Mouse (Mus musculus) embryo, embryonic 10.5 days (tissue): ENCODE measurements around the gene Il4i1.
"Not testable (repeated sequence)": the region's sequence is repeated elsewhere in the genome, so short reads cannot be mapped to it uniquely, and the experiment has no call there.

Experiments used
- DNase-seq: peaks from one replicate; pipeline ENCODE4 v3.0.0-alpha.2; 2015; ENCODE audit warnings: low spot score

Gene Il4i1

GRCm38 (mm10) chr7:44864595-44865542 is 48.7 kb downstream of the Il4i1 start:
- no peak for DNase-seq

GRCm38 (mm10) chr7:44866276-44867009 is 50.3 kb downstream of the Il4i1 start:
- no peak for DNase-seq

GRCm38 (mm10) chr7:44867010-44867702 is 51.0 kb downstream of the Il4i1 start:
- DNase-seq, result no peak

GRCm38 (mm10) chr7:44867802-44868201 is 51.6 kb downstream of the Il4i1 start:
- DNase-seq, result no peak

- peak; percentile 22 for DNase-seq
Measured at GRCm38 (mm10) chr7:44868465-44868864, 52.3 kb downstream of the Il4i1 start.

GRCm38 (mm10) chr7:44868919-44869696 is 52.9 kb downstream of the Il4i1 start:
- DNase-seq, result peak; percentile 67

GRCm38 (mm10) chr7:44869697-44870528 is 53.7 kb downstream of the Il4i1 start, which contains the start of gene Ptov1:
Gene Ptov1 (minus strand): TSS chr7:44869788.
- DNase-seq, result peak; percentile 97

GRCm38 (mm10) chr7:44870614-44871013 is 54.4 kb downstream of the Il4i1 start:
- no peak for DNase-seq

GRCm38 (mm10) chr7:44871181-44871580 is 55.0 kb downstream of the Il4i1 start:
- no peak for DNase-seq

GRCm38 (mm10) chr7:44871774-44872173 is 55.6 kb downstream of the Il4i1 start:
- DNase-seq, result not testable (repeated sequence)

- DNase-seq, result no peak
Measured at GRCm38 (mm10) chr7:44877833-44878232, 61.6 kb downstream of the Il4i1 start.

GRCm38 (mm10) chr7:44883036-44883435 is 66.8 kb downstream of the Il4i1 start:
- DNase-seq, result no peak

GRCm38 (mm10) chr7:44884637-44885036 is 68.5 kb downstream of the Il4i1 start:
- DNase-seq, result no peak

GRCm38 (mm10) chr7:44886964-44887363 is 70.8 kb downstream of the Il4i1 start:
- no peak for DNase-seq

GRCm38 (mm10) chr7:44888256-44889105 is 72.3 kb downstream of the Il4i1 start:
- no peak for DNase-seq

- DNase-seq, result no peak
Measured at GRCm38 (mm10) chr7:44890180-44890579, 74.0 kb downstream of the Il4i1 start.
